Mouse (Mus musculus) layer of hippocampus, postnatal 14 days (tissue): ENCODE measurements around the gene Kif21a. TPM values are rescaled to one million over a fixed set of nuclear protein-coding genes. Genes with fewer than 3 reads are reported as not detected.

ENCODE experiments used
- DNase-seq, 2 experiments: peaks; one replicate each; pipeline ENCODE4 v3.0.0; 2021 to 2022; ENCODE audit warnings: low spot score in 2 of 2, mixed read lengths in 1 of 2
- total RNA-seq, 2 experiments: library from RNA; stranded (reverse); gene quantifications; 2 replicates each; pipeline ENCODE4 v1.2.3; 2021

Gene Kif21a
- total RNA-seq, 2 experiments from 2014 or later: 88.5 to 89.6 TPM

GRCm38 (mm10) chr15:90960831-90961554 lies 88.8 kb downstream of the Kif21a start:
- no peak for DNase-seq

GRCm38 (mm10) chr15:90951383-90951782 lies 98.4 kb downstream of the Kif21a start:
- DNase-seq: no peak

GRCm38 (mm10) chr15:90938469-90938868 lies 111.3 kb downstream of the Kif21a start:
- no peak for DNase-seq

GRCm38 (mm10) chr15:90935579-90935978 lies 114.2 kb downstream of the Kif21a start:
- no peak for DNase-seq

- no peak for DNase-seq
Measured at GRCm38 (mm10) chr15:90931451-90931850, 118.3 kb downstream of the Kif21a start.

GRCm38 (mm10) chr15:90929043-90929442 lies 120.7 kb downstream of the Kif21a start:
- peak in 1 of 2 experiments; percentile 36 for DNase-seq

GRCm38 (mm10) chr15:90896480-90896879 lies 153.3 kb downstream of the Kif21a start:
- DNase-seq: no peak

- peak in 1 of 2 experiments; percentile 8 for DNase-seq
Measured at GRCm38 (mm10) chr15:90887466-90887865, 162.3 kb downstream of the Kif21a start.

Other genes with a start within 250 kb of the Kif21a start
- gene Abcd2, start 141.9 kb upstream of the Kif21a start, total RNA-seq: 10 to 100 TPM; 20.0 to 31.5 TPM
- under 1 TPM in 1 of 2 experiments, not detected in 1; 0.26 TPM for gene CN725425, start 149.5 kb upstream of the Kif21a start, total RNA-seq